Mouse (Mus musculus) lung, embryonic 15.5 days (tissue): ENCODE data around the gene Slc44a2. TPM values are rescaled to one million over a fixed set of nuclear protein-coding genes. Genes with fewer than 3 reads are reported as not detected.

Experiments used
- ATAC-seq: fragments of 200-750 bp; cut with Nextera tagmentation; 2 replicates; pipeline ENCODE4 v1.8.0; 2017; ENCODE audit warnings: moderate number of reproducible peaks, borderline replicate concordance; ENCODE audit not compliant: low FRiP score, low TSS enrichment; ENCODE audit errors: extremely low read depth
- H3K27ac ChIP-seq: fragments of 300-500 bp; sonication (generic); 2 replicates; pipeline ENCODE4 v1.5.1; 2015; ENCODE audit warnings: moderate library complexity, mild to moderate bottlenecking, inconsistent platforms
- H3K27me3 ChIP-seq: fragments of 300-500 bp; sonication (generic); 2 replicates; pipeline ENCODE4 v1.6.1; 2015; ENCODE audit warnings: inconsistent platforms
- H3K36me3 ChIP-seq: fragments of 300-500 bp; sonication (generic); 2 replicates; pipeline ENCODE4 v1.6.1; 2015; ENCODE audit warnings: inconsistent platforms
- H3K4me1 ChIP-seq: fragments of 300-500 bp; sonication (generic); 2 replicates; pipeline ENCODE4 v1.6.1; 2015; ENCODE audit warnings: inconsistent platforms
- H3K4me2 ChIP-seq: fragments of 300-500 bp; sonication (generic); 2 replicates; pipeline ENCODE4 v1.6.1; 2015; ENCODE audit warnings: inconsistent platforms, mild to moderate bottlenecking, moderate library complexity
- H3K4me3 ChIP-seq: fragments of 300-500 bp; sonication (generic); 2 replicates; pipeline ENCODE4 v1.5.1; 2015; ENCODE audit warnings: mild to moderate bottlenecking, inconsistent platforms
- H3K9ac ChIP-seq: fragments of 300-500 bp; sonication (generic); 2 replicates; pipeline ENCODE4 v1.6.1; 2015; ENCODE audit warnings: inconsistent platforms
- H3K9me3 ChIP-seq: fragments of 300-500 bp; sonication (generic); 2 replicates; pipeline ENCODE4 v1.6.1; 2016; ENCODE audit warnings: inconsistent platforms
- WGBS: fragments of 180-500 bp; shearing (Covaris S2); methylation state at CpG from one replicate; pipeline ENCODE4 v1.1.7; 2015; 5-methylcytosine and 5-hydroxymethylcytosine counted together
- polyA plus RNA-seq: library from polyadenylated mRNA; unstranded; fragments of >200 nt; fragmentation: Nextera tagmentation; extraction: Ambion mirVana; gene quantifications from 2 replicates; pipeline ENCODE4 v1.2.1, GENCODE M21; 2015

Slc44a2 gene
- polyA plus RNA-seq, 1 experiment from 2014 or later, result 146 TPM

GRCm38 (mm10) chr9:21337652-21338051 lies 17.2 kb downstream of the Slc44a2 start:
- H3K36me3 ChIP-seq, result peaks cover 18% of the 10 kb centered on the region
- H3K9me3 ChIP-seq, result no peaks in the 10 kb centered on the region
- peak overlapping the region; percentile 41 for H3K4me2 ChIP-seq
- peak; percentile 89 for ATAC-seq
- H3K4me3 ChIP-seq, result peak overlapping the region; percentile 48
- no peaks in the 10 kb centered on the region for H3K27me3 ChIP-seq
- peak overlapping the region; percentile 85 for H3K27ac ChIP-seq
- 23% methylated on average over 20 of the region's 20 CpGs for WGBS
- peak overlapping the region; percentile 25 for H3K9ac ChIP-seq
- peaks cover 22% of the 10 kb centered on the region for H3K4me1 ChIP-seq

- no peak for ATAC-seq
- H3K27me3 ChIP-seq, result no peaks in the 10 kb centered on the region
- 55% methylated on average over 4 of the region's 4 CpGs for WGBS
- H3K9ac ChIP-seq, result no peak overlapping the region
- peaks cover 14% of the 10 kb centered on the region for H3K4me1 ChIP-seq
- peaks cover 38% of the 10 kb centered on the region for H3K36me3 ChIP-seq
- no peak overlapping the region for H3K4me2 ChIP-seq
- H3K4me3 ChIP-seq, result no peak overlapping the region
- no peaks in the 10 kb centered on the region for H3K9me3 ChIP-seq
- H3K27ac ChIP-seq, result peak overlapping the region; percentile 26; the same call in 1 of the 2 replicates
Measured at GRCm38 (mm10) chr9:21340411-21340810, 19.9 kb downstream of the Slc44a2 start.

- no peaks in the 10 kb centered on the region for H3K27me3 ChIP-seq
- H3K27ac ChIP-seq, result no peak overlapping the region
- 76% methylated on average over 16 of the region's 16 CpGs for WGBS
- H3K9me3 ChIP-seq, result no peaks in the 10 kb centered on the region
- H3K36me3 ChIP-seq, result peaks cover 83% of the 10 kb centered on the region
- H3K4me2 ChIP-seq, result no peak overlapping the region
- H3K4me3 ChIP-seq, result no peak overlapping the region
- no peak overlapping the region for H3K9ac ChIP-seq
- ATAC-seq, result no peak
- H3K4me1 ChIP-seq, result no peaks in the 10 kb centered on the region
Measured at GRCm38 (mm10) chr9:21346627-21347365, 26.3 kb downstream of the Slc44a2 start.

GRCm38 (mm10) chr9:21348152-21348551 lies 27.7 kb downstream of the Slc44a2 start:
- H3K9me3 ChIP-seq, result no peaks in the 10 kb centered on the region
- WGBS, result 72% methylated on average over 3 of the region's 3 CpGs
- no peak overlapping the region for H3K9ac ChIP-seq
- no peaks in the 10 kb centered on the region for H3K27me3 ChIP-seq
- peaks cover 73% of the 10 kb centered on the region for H3K36me3 ChIP-seq
- peaks cover 8% of the 10 kb centered on the region for H3K4me1 ChIP-seq
- no peak overlapping the region for H3K4me2 ChIP-seq
- H3K27ac ChIP-seq, result no peak overlapping the region
- ATAC-seq, result no peak
- no peak overlapping the region for H3K4me3 ChIP-seq

- Histone ChIP-seq H3K27ac (no peak overlapping the region), H3K36me3 (peaks cover 73% of the 10 kb centered on the region), H3K9ac (no peak overlapping the region), H3K4me2 (no peak overlapping the region), H3K4me1 (peaks cover 9% of the 10 kb centered on the region), H3K4me3 (no peak overlapping the region), H3K27me3 (no peaks in the 10 kb centered on the region), H3K9me3 (no peaks in the 10 kb centered on the region)
- no peak for ATAC-seq
- WGBS, result 78% methylated on average over 7 of the region's 7 CpGs
Measured at GRCm38 (mm10) chr9:21351178-21351577, 30.7 kb downstream of the Slc44a2 start.

- H3K9ac ChIP-seq, result no peak overlapping the region
- no peaks in the 10 kb centered on the region for H3K27me3 ChIP-seq
- H3K4me1 ChIP-seq, result peaks cover 9% of the 10 kb centered on the region
- no peaks in the 10 kb centered on the region for H3K9me3 ChIP-seq
- H3K27ac ChIP-seq, result no peak overlapping the region
- 93% methylated on average over 4 of the region's 4 CpGs for WGBS
- no peak overlapping the region for H3K4me3 ChIP-seq
- no peak for ATAC-seq
- no peak overlapping the region for H3K4me2 ChIP-seq
- H3K36me3 ChIP-seq, result peaks cover 69% of the 10 kb centered on the region
Measured at GRCm38 (mm10) chr9:21351702-21352377, 31.3 kb downstream of the Slc44a2 start.

- Histone ChIP-seq H3K4me2 (no peak overlapping the region), H3K4me3 (no peak overlapping the region), H3K36me3 (peaks cover 61% of the 10 kb centered on the region), H3K9me3 (no peaks in the 10 kb centered on the region), H3K4me1 (peaks cover 9% of the 10 kb centered on the region), H3K9ac (peak overlapping the region; percentile 13; the same call in 1 of the 2 replicates), H3K27me3 (no peaks in the 10 kb centered on the region), H3K27ac (peak overlapping the region; percentile 50)
- no peak for ATAC-seq
- WGBS, result 39% methylated on average over 20 of the region's 20 CpGs
Measured at GRCm38 (mm10) chr9:21352463-21353372, 32.2 kb downstream of the Slc44a2 start.

GRCm38 (mm10) chr9:21353373-21353686 lies 32.8 kb downstream of the Slc44a2 start:
- no peak for ATAC-seq
- Histone ChIP-seq H3K4me3 (no peak overlapping the region), H3K4me2 (no peak overlapping the region), H3K36me3 (peaks cover 55% of the 10 kb centered on the region), H3K27me3 (no peaks in the 10 kb centered on the region), H3K9ac (peak overlapping the region; percentile 13; the same call in 1 of the 2 replicates), H3K27ac (peak overlapping the region; percentile 50), H3K9me3 (no peaks in the 10 kb centered on the region), H3K4me1 (peaks cover 9% of the 10 kb centered on the region)
- WGBS, result 67% methylated on average over 2 of the region's 2 CpGs

- peak overlapping the region; percentile 50; the same call in 1 of the 2 replicates for H3K27ac ChIP-seq
- WGBS, result 67% methylated on average over 6 of the region's 6 CpGs
- no peak for ATAC-seq
Measured at GRCm38 (mm10) chr9:21354796-21355195, 34.3 kb downstream of the Slc44a2 start.

GRCm38 (mm10) chr9:21356981-21357718 lies 36.7 kb downstream of the Slc44a2 start:
- H3K9me3 ChIP-seq, result no peaks in the 10 kb centered on the region
- H3K4me2 ChIP-seq, result no peak overlapping the region
- no peak overlapping the region for H3K27ac ChIP-seq
- H3K4me3 ChIP-seq, result no peak overlapping the region
- peaks cover 9% of the 10 kb centered on the region for H3K4me1 ChIP-seq
- peaks cover 27% of the 10 kb centered on the region for H3K36me3 ChIP-seq
- peak; percentile 56 for ATAC-seq
- WGBS, result 0% methylated on average over 1 of the region's 1 CpGs
- H3K9ac ChIP-seq, result no peak overlapping the region
- peaks cover 5% of the 10 kb centered on the region; the same call in 1 of the 2 replicates for H3K27me3 ChIP-seq

More at GRCm38 (mm10) chr9:21354796-21355195, 34.3 kb downstream of the Slc44a2 start:
- Histone ChIP-seq H3K9me3 (no peaks in the 10 kb centered on the region), H3K4me3 (no peak overlapping the region), H3K27me3 (no peaks in the 10 kb centered on the region), H3K9ac (no peak overlapping the region), H3K4me1 (peaks cover 9% of the 10 kb centered on the region), H3K4me2 (no peak overlapping the region), H3K36me3 (peaks cover 43% of the 10 kb centered on the region)
